Mouse (Mus musculus): ENCODE measurements around the gene Ryr1. TPM values are rescaled to one million over a fixed set of nuclear protein-coding genes. Genes with fewer than 3 reads are reported as not detected.

Gene Ryr1
- polyA plus RNA-seq, 1 experiment from 2014 or later = 2.8 TPM

MicroRNA genes within 50 kb of the gene (microRNA counts, 519-probe panel; counts per million panel counts)
- microRNA mmu-miR-1963 = not detected

Small RNA genes lying within 50 kb of the gene (microRNA-seq; reads per million reads assigned to microRNA genes)
- gene Gm44408 (not detected), gene Mir1963 (not detected)

Other genes with a start within 250 kb of the Ryr1 start
- 0.20 and 0.39 TPM in 2 replicates for gene Capn12, start 243.8 kb downstream of the Ryr1 start, polyA plus RNA-seq (2016; fragmentation: Nextera tagmentation; extraction: Ambion mirVana)
- gene Actn4, start 162.8 kb downstream of the Ryr1 start, polyA plus RNA-seq (2016; fragmentation: Nextera tagmentation; extraction: Ambion mirVana) = 162 and 175 TPM in 2 replicates
- 324 and 335 TPM in 2 replicates for gene Eif3k, start 143.3 kb downstream of the Ryr1 start, polyA plus RNA-seq (2016; fragmentation: Nextera tagmentation; extraction: Ambion mirVana)
- gene Map4k1, start 143.1 kb downstream of the Ryr1 start, polyA plus RNA-seq (2016; fragmentation: Nextera tagmentation; extraction: Ambion mirVana) = 5.4 and 6.2 TPM in 2 replicates
- 0.63 and 0.71 TPM in 2 replicates for gene Rasgrp4, start 9.7 kb upstream of the Ryr1 start, polyA plus RNA-seq (2016; fragmentation: Nextera tagmentation; extraction: Ambion mirVana)
- 17.4 and 20.4 TPM in 2 replicates for gene Fam98c, start 31.1 kb upstream of the Ryr1 start, polyA plus RNA-seq (2016; fragmentation: Nextera tagmentation; extraction: Ambion mirVana)
- gene Ggn, start 45.0 kb upstream of the Ryr1 start, polyA plus RNA-seq (2016; fragmentation: Nextera tagmentation; extraction: Ambion mirVana) = 0.78 and 0.85 TPM in 2 replicates
- 6.1 and 6.8 TPM in 2 replicates for gene Spred3, start 45.2 kb upstream of the Ryr1 start, polyA plus RNA-seq (2016; fragmentation: Nextera tagmentation; extraction: Ambion mirVana)
- gene Psmd8, start 55.5 kb upstream of the Ryr1 start, polyA plus RNA-seq (2016; fragmentation: Nextera tagmentation; extraction: Ambion mirVana) = 291 and 305 TPM in 2 replicates
- gene Catsperg1, start 88.9 kb upstream of the Ryr1 start, polyA plus RNA-seq (2016; fragmentation: Nextera tagmentation; extraction: Ambion mirVana) = 0.82 and 0.96 TPM in 2 replicates
- 0.54 and 0.65 TPM in 2 replicates for gene Kcnk6, start 107.3 kb upstream of the Ryr1 start, polyA plus RNA-seq (2016; fragmentation: Nextera tagmentation; extraction: Ambion mirVana)
- gene Yif1b, start 113.2 kb upstream of the Ryr1 start, polyA plus RNA-seq (2016; fragmentation: Nextera tagmentation; extraction: Ambion mirVana) = 72.5 and 83.2 TPM in 2 replicates
- 2.1 and 2.9 TPM in 2 replicates for gene 2200002D01Rik, start 123.3 kb upstream of the Ryr1 start, polyA plus RNA-seq (2016; fragmentation: Nextera tagmentation; extraction: Ambion mirVana)
- gene Spint2, start 156.7 kb upstream of the Ryr1 start, polyA plus RNA-seq (2016; fragmentation: Nextera tagmentation; extraction: Ambion mirVana) = 23.8 and 25.7 TPM in 2 replicates
- 19.2 and 20.0 TPM in 2 replicates for gene Ppp1r14a, start 164.1 kb upstream of the Ryr1 start, polyA plus RNA-seq (2016; fragmentation: Nextera tagmentation; extraction: Ambion mirVana)
- gene Dpf1, start 178.8 kb upstream of the Ryr1 start, polyA plus RNA-seq (2016; fragmentation: Nextera tagmentation; extraction: Ambion mirVana) = 115 and 119 TPM in 2 replicates

All from midbrain, embryonic 12.5 days (tissue).